Mouse (Mus musculus) cerebellum, postnatal 36 days (tissue): ENCODE measurements around the gene Gm21828.
"Not testable (repeated sequence)": the region's sequence is repeated elsewhere in the genome, so short reads cannot be mapped to it uniquely, and the experiment has no call there.

ENCODE experiments used
- DNase-seq, 2 experiments: peaks; one replicate each; pipeline ENCODE4 v3.0.0; 2021 to 2022; ENCODE audit warnings: mixed read lengths in 2 of 2

Gene Gm21828

GRCm38 (mm10) chrY:13223828-13224227 lies at the start of gene Gm21828:
Gene Gm21828, minus strand, starts transcription at chrY:13223928.
- not testable (repeated sequence) for DNase-seq

- DNase-seq, result not testable (repeated sequence)
Measured at GRCm38 (mm10) chrY:13252091-13252490, 28.4 kb upstream of the Gm21828 start, which contains the start of the genes Gm21440 and Gm21454. Gene Gm21440, plus strand, starts transcription at chrY:13252391. Gene Gm21454, plus strand, starts transcription at chrY:13252442.
